Mouse (Mus musculus): ENCODE results near the gene Zc2hc1b. TPM values are rescaled to one million over a fixed set of nuclear protein-coding genes. Genes with fewer than 3 reads are reported as not detected.

Zc2hc1b gene
- polyA plus RNA-seq, 1 experiment = not detected

DNA sequence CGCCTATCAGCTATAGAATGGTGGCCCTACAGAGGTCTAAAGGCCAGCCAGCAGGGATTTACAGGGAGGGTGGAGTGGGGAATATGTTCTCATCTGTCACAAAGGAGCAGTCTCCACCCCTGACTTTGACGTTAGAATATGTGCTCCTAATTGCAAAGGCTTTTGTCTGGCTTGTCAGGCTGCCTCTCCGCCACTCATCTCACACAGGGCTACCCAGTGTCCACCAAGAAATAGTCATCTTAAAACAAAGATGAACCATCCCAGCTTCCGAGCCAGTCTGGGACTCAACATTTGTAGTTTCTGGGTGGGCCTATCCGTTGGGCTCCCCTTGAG is 59.1 kb downstream of the Zc2hc1b start:
- Histone ChIP-seq H3K79me3 (ENCODE audit: low read depth) (no peaks in the 10 kb centered on the region), H3K79me2 (ENCODE audit: control insufficient read depth, insufficient read depth) (no peaks in the 10 kb centered on the region)
- no peak for TF ChIP-seq CTCF (IDR thresholded peaks at IDR 0.05; ENCODE audit: control insufficient read depth, insufficient read depth, insufficient read length)
- no peak for TF ChIP-seq FOSL1 (IDR thresholded peaks at IDR 0.05; ENCODE audit: insufficient read depth, low read length, poor library complexity, severe bottlenecking)
- no peak for TF ChIP-seq MYOG (IDR thresholded peaks at IDR 0.05; ENCODE audit: control insufficient read depth, extremely low read depth, insufficient read length)
- TF ChIP-seq MAX (IDR thresholded peaks at IDR 0.05) = no peak
- TF ChIP-seq USF1 (IDR thresholded peaks at IDR 0.05; ENCODE audit: low read depth) = no peak
- no peak for TF ChIP-seq CEBPB (IDR thresholded peaks at IDR 0.05; ENCODE audit: low read depth)
- no peak for TF ChIP-seq MYOD1 (IDR thresholded peaks at IDR 0.05; ENCODE audit: control insufficient read depth, insufficient read length, low read depth)

GRCm38 (mm10) chr10:13118024-13118769 is 59.6 kb downstream of the Zc2hc1b start:
- Histone ChIP-seq H3ac (ENCODE audit: control insufficient read depth, insufficient read length, low read depth) (no peak overlapping the region), H3K36me3 (ENCODE audit: control insufficient read depth, insufficient read depth) (no peaks in the 10 kb centered on the region), H3K4me3 (ENCODE audit: insufficient read depth, poor library complexity, severe bottlenecking) (no peak overlapping the region), H3K79me3 (ENCODE audit: low read depth) (no peaks in the 10 kb centered on the region), H3K79me2 (ENCODE audit: control insufficient read depth, insufficient read depth) (no peaks in the 10 kb centered on the region), H3K27me3 (ENCODE audit: control insufficient read depth, insufficient read depth, insufficient read length) (peaks cover 3% of the 10 kb centered on the region)
- TF ChIP-seq MYOG (IDR thresholded peaks at IDR 0.05; ENCODE audit: control insufficient read depth, extremely low read depth, insufficient read length) = no peak
- TF ChIP-seq CTCF (IDR thresholded peaks at IDR 0.05; ENCODE audit: control insufficient read depth, insufficient read depth, insufficient read length) = no peak
- no peak for TF ChIP-seq MYOD1 (IDR thresholded peaks at IDR 0.05; ENCODE audit: control insufficient read depth, insufficient read length, low read depth)
- TF ChIP-seq USF1 (IDR thresholded peaks at IDR 0.05; ENCODE audit: low read depth) = no peak
- no peak for TF ChIP-seq FOSL1 (IDR thresholded peaks at IDR 0.05; ENCODE audit: insufficient read depth, low read length, poor library complexity, severe bottlenecking)

More for the DNA sequence above, 59.1 kb downstream of the Zc2hc1b start:
- Histone ChIP-seq H3ac (ENCODE audit: control insufficient read depth, insufficient read length, low read depth) (no peak overlapping the region), H3K4me3 (ENCODE audit: insufficient read depth, poor library complexity, severe bottlenecking) (no peak overlapping the region), H3K27me3 (ENCODE audit: control insufficient read depth, insufficient read depth, insufficient read length) (peaks cover 3% of the 10 kb centered on the region), H3K36me3 (ENCODE audit: control insufficient read depth, insufficient read depth) (no peaks in the 10 kb centered on the region)

- Histone ChIP-seq H3ac (ENCODE audit: control insufficient read depth, insufficient read length, low read depth) (no peak overlapping the region), H3K79me3 (ENCODE audit: low read depth) (no peaks in the 10 kb centered on the region), H3K27me3 (ENCODE audit: control insufficient read depth, insufficient read depth, insufficient read length) (peaks cover 3% of the 10 kb centered on the region), H3K4me3 (ENCODE audit: insufficient read depth, poor library complexity, severe bottlenecking) (no peak overlapping the region), H3K79me2 (ENCODE audit: control insufficient read depth, insufficient read depth) (no peaks in the 10 kb centered on the region), H3K36me3 (ENCODE audit: control insufficient read depth, insufficient read depth) (no peaks in the 10 kb centered on the region)
- TF ChIP-seq MYOD1 (IDR thresholded peaks at IDR 0.05; ENCODE audit: control insufficient read depth, insufficient read length, low read depth) (no peak), FOSL1 (IDR thresholded peaks at IDR 0.05; ENCODE audit: insufficient read depth, low read length, poor library complexity, severe bottlenecking) (no peak), USF1 (IDR thresholded peaks at IDR 0.05; ENCODE audit: low read depth) (no peak), MAX (IDR thresholded peaks at IDR 0.05) (no peak), CTCF (IDR thresholded peaks at IDR 0.05; ENCODE audit: control insufficient read depth, insufficient read depth, insufficient read length) (no peak), CEBPB (IDR thresholded peaks at IDR 0.05; ENCODE audit: low read depth) (no peak), MYOG (IDR thresholded peaks at IDR 0.05; ENCODE audit: control insufficient read depth, extremely low read depth, insufficient read length) (no peak)
Measured at GRCm38 (mm10) chr10:13116706-13117665, 60.8 kb downstream of the Zc2hc1b start.

GRCm38 (mm10) chr10:13115030-13115429 is 62.8 kb downstream of the Zc2hc1b start:
- Histone ChIP-seq H3K4me3 (ENCODE audit: insufficient read depth, poor library complexity, severe bottlenecking) (no peak overlapping the region), H3K27me3 (ENCODE audit: control insufficient read depth, insufficient read depth, insufficient read length) (peaks cover 3% of the 10 kb centered on the region), H3K36me3 (ENCODE audit: control insufficient read depth, insufficient read depth) (no peaks in the 10 kb centered on the region), H3K79me2 (ENCODE audit: control insufficient read depth, insufficient read depth) (no peaks in the 10 kb centered on the region), H3ac (ENCODE audit: control insufficient read depth, insufficient read length, low read depth) (no peak overlapping the region), H3K79me3 (ENCODE audit: low read depth) (no peaks in the 10 kb centered on the region)
- TF ChIP-seq MAX (IDR thresholded peaks at IDR 0.05) (no peak), CEBPB (IDR thresholded peaks at IDR 0.05; ENCODE audit: low read depth) (no peak), FOSL1 (IDR thresholded peaks at IDR 0.05; ENCODE audit: insufficient read depth, low read length, poor library complexity, severe bottlenecking) (no peak), MYOD1 (IDR thresholded peaks at IDR 0.05; ENCODE audit: control insufficient read depth, insufficient read length, low read depth) (no peak)

- no peak overlapping the region for H3K4me3 ChIP-seq (ENCODE audit: insufficient read depth, poor library complexity, severe bottlenecking)
- H3K27me3 ChIP-seq (ENCODE audit: control insufficient read depth, insufficient read depth, insufficient read length) = peaks cover 7% of the 10 kb centered on the region
- H3K79me3 ChIP-seq (ENCODE audit: low read depth) = no peaks in the 10 kb centered on the region
- H3K36me3 ChIP-seq (ENCODE audit: control insufficient read depth, insufficient read depth) = no peaks in the 10 kb centered on the region
- H3ac ChIP-seq (ENCODE audit: control insufficient read depth, insufficient read length, low read depth) = no peak overlapping the region
- no peaks in the 10 kb centered on the region for H3K79me2 ChIP-seq (ENCODE audit: control insufficient read depth, insufficient read depth)
- no peak for TF ChIP-seq MYOD1 (IDR thresholded peaks at IDR 0.05; ENCODE audit: control insufficient read depth, insufficient read length, low read depth)
- TF ChIP-seq USF1 (IDR thresholded peaks at IDR 0.05; ENCODE audit: low read depth) = no peak
- TF ChIP-seq CEBPB (IDR thresholded peaks at IDR 0.05; ENCODE audit: low read depth) = no peak
- TF ChIP-seq CTCF (IDR thresholded peaks at IDR 0.05; ENCODE audit: control insufficient read depth, insufficient read depth, insufficient read length) = no peak
- no peak for TF ChIP-seq MAX (IDR thresholded peaks at IDR 0.05)
- TF ChIP-seq MYOG (IDR thresholded peaks at IDR 0.05; ENCODE audit: control insufficient read depth, extremely low read depth, insufficient read length) = no peak
- TF ChIP-seq FOSL1 (IDR thresholded peaks at IDR 0.05; ENCODE audit: insufficient read depth, low read length, poor library complexity, severe bottlenecking) = no peak
Measured at GRCm38 (mm10) chr10:13113641-13114040, 64.2 kb downstream of the Zc2hc1b start.

All from C2C12 (cell line).